Mouse (Mus musculus) gastrocnemius, postnatal 36 days (tissue): ENCODE measurements at regions not wholly inside any gene's neighbourhood (a gene's known extent, or its start where the extent isn't known, plus 50 kb on each side); places are given as distances from the start of the nearest gene placed in this dataset.

Source experiments
- DNase-seq, 2 experiments: peaks; one replicate each; pipeline ENCODE4 v3.0.0; 2022
- intact Hi-C: fragments of 180-260 bp; cut with DNase I; formaldehyde crosslinking; loops from one replicate; pipeline ENCODE4 v1.15.1; 2025

- no peak for DNase-seq
- intact Hi-C loops: no loop called here
Measured at GRCm38 (mm10) chr8:12502321-12502775, 70.5 kb upstream of the Spaca7 start.

- no peak for DNase-seq
- intact Hi-C loops: no loop called here
Measured at GRCm38 (mm10) chr8:12502856-12503255, 70.0 kb upstream of the Spaca7 start.

GRCm38 (mm10) chr8:12503344-12503743 lies 69.5 kb upstream of the Spaca7 start:
- no peak for DNase-seq
- intact Hi-C loops: no loop called here

- no peak for DNase-seq
- intact Hi-C loops: no loop called here
Measured at GRCm38 (mm10) chr8:12504240-12504639, 68.6 kb upstream of the Spaca7 start.

- DNase-seq: no peak
- intact Hi-C loops: no loop called here
Measured at GRCm38 (mm10) chr8:12504777-12505176, 68.1 kb upstream of the Spaca7 start.

GRCm38 (mm10) chr8:12510233-12510632 lies 62.6 kb upstream of the Spaca7 start:
- DNase-seq: no peak
- intact Hi-C loops: no loop called here

- intact Hi-C loops: no loop called here
- DNase-seq: no peak
Measured at GRCm38 (mm10) chr8:12513042-12513441, 59.8 kb upstream of the Spaca7 start.

- DNase-seq: no peak
- intact Hi-C loops: no loop called here
Measured at GRCm38 (mm10) chr8:12514138-12514537, 58.7 kb upstream of the Spaca7 start.

- no peak for DNase-seq
- intact Hi-C loops: no loop called here
Measured at GRCm38 (mm10) chr8:12521636-12522035, 51.2 kb upstream of the Spaca7 start.
